Mouse (Mus musculus): Measurements from ENCODE around the gene A030005L19Rik.

- TF ChIP-seq POLR2A (IDR thresholded peaks at IDR 0.05; ENCODE audit: low read depth, low read length) = no peak
- no peak for TF ChIP-seq CTCF (IDR thresholded peaks at IDR 0.05; ENCODE audit: extremely low read depth, insufficient read length, insufficient replicate concordance, low read depth, low read length)
Observed at GRCm38 (mm10) chr1:82900567-82900966, 12.6 kb upstream of the A030005L19Rik start.
